Mouse (Mus musculus): Measurements from ENCODE around the gene Dctn1. TPM values are rescaled to one million over a fixed set of nuclear protein-coding genes. Genes with fewer than 3 reads are reported as not detected.

Dctn1 gene
- total and polyA plus RNA-seq, 3 experiments: 51.6 to 243 (median 83.0) TPM

- TF ChIP-seq GATA2 (IDR thresholded peaks at IDR 0.05; ENCODE audit: borderline replicate concordance, low read depth, low read length) (no peak), POLR2AphosphoS5 (IDR thresholded peaks at IDR 0.05; ENCODE audit: insufficient replicate concordance, low read depth, low read length) (no peak), GATA1 (IDR thresholded peaks at IDR 0.05; ENCODE audit: borderline replicate concordance, low read length) (no peak), TAL1 (conservative IDR thresholded peaks at IDR 0.05; ENCODE audit: low read depth, low read length) (no peak), CTCF (IDR thresholded peaks at IDR 0.05; ENCODE audit: low read depth, low read length) (no peak)
- H3K4me3 ChIP-seq (ENCODE audit: low read depth, low read length): no peak overlapping the region
- H3K4me1 ChIP-seq (ENCODE audit: insufficient read depth, low read depth, low read length): peaks cover 7% of the 10 kb centered on the region
- no peaks in the 10 kb centered on the region for H3K27me3 ChIP-seq (ENCODE audit: insufficient read depth, low read length)
- peaks cover 92% of the 10 kb centered on the region for H3K36me3 ChIP-seq (replicated peaks)
- ATAC-seq (ENCODE audit: extremely low read depth, insufficient number of reproducible peaks, low FRiP score, poor library complexity, severe bottlenecking): no peak
- H3K9me3 ChIP-seq (replicated peaks): no peaks in the 10 kb centered on the region
- no peak for DNase-seq (ENCODE audit: low spot score)
Measured at GRCm38 (mm10) chr6:83184858-83185435, 19.2 kb downstream of the Dctn1 start.

- Histone ChIP-seq H3K36me3 (replicated peaks) (peaks cover 95% of the 10 kb centered on the region), H3K4me1 (ENCODE audit: insufficient read depth, low read depth, low read length) (peaks cover 7% of the 10 kb centered on the region; the same call in 1 of the 2 replicates), H3K27me3 (ENCODE audit: insufficient read depth, low read length) (no peaks in the 10 kb centered on the region), H3K4me3 (ENCODE audit: low read depth, low read length) (no peak overlapping the region), H3K9me3 (replicated peaks) (no peaks in the 10 kb centered on the region)
- DNase-seq (ENCODE audit: low spot score) (no peak), ATAC-seq (ENCODE audit: extremely low read depth, insufficient number of reproducible peaks, low FRiP score, poor library complexity, severe bottlenecking) (no peak)
- TF ChIP-seq CTCF (IDR thresholded peaks at IDR 0.05; ENCODE audit: low read depth, low read length) (no peak), GATA2 (IDR thresholded peaks at IDR 0.05; ENCODE audit: borderline replicate concordance, low read depth, low read length) (no peak), GATA1 (IDR thresholded peaks at IDR 0.05; ENCODE audit: borderline replicate concordance, low read length) (no peak), POLR2AphosphoS5 (IDR thresholded peaks at IDR 0.05; ENCODE audit: insufficient replicate concordance, low read depth, low read length) (no peak), TAL1 (conservative IDR thresholded peaks at IDR 0.05; ENCODE audit: low read depth, low read length) (no peak)
Measured at GRCm38 (mm10) chr6:83185895-83186861, 20.5 kb downstream of the Dctn1 start.

- DNase-seq (ENCODE audit: low spot score) (no peak), ATAC-seq (ENCODE audit: extremely low read depth, insufficient number of reproducible peaks, low FRiP score, poor library complexity, severe bottlenecking) (no peak)
- H3K9me3 ChIP-seq (replicated peaks): no peaks in the 10 kb centered on the region
- peaks cover 7% of the 10 kb centered on the region; the same call in 1 of the 2 replicates for H3K4me1 ChIP-seq (ENCODE audit: insufficient read depth, low read depth, low read length)
- no peak overlapping the region for H3K4me3 ChIP-seq (ENCODE audit: low read depth, low read length)
- TF ChIP-seq CTCF (IDR thresholded peaks at IDR 0.05; ENCODE audit: low read depth, low read length): no peak
- TF ChIP-seq TAL1 (conservative IDR thresholded peaks at IDR 0.05; ENCODE audit: low read depth, low read length): no peak
- TF ChIP-seq POLR2AphosphoS5 (IDR thresholded peaks at IDR 0.05; ENCODE audit: insufficient replicate concordance, low read depth, low read length): no peak
- TF ChIP-seq GATA1 (IDR thresholded peaks at IDR 0.05; ENCODE audit: borderline replicate concordance, low read length): no peak
- TF ChIP-seq GATA2 (IDR thresholded peaks at IDR 0.05; ENCODE audit: borderline replicate concordance, low read depth, low read length): no peak
- no peaks in the 10 kb centered on the region for H3K27me3 ChIP-seq (ENCODE audit: insufficient read depth, low read length)
- peaks cover 100% of the 10 kb centered on the region for H3K36me3 ChIP-seq (replicated peaks)
Measured at GRCm38 (mm10) chr6:83186946-83187345, 21.2 kb downstream of the Dctn1 start.

- H3K4me3 ChIP-seq (ENCODE audit: low read depth, low read length): no peak overlapping the region
- H3K9me3 ChIP-seq (replicated peaks): no peaks in the 10 kb centered on the region
- TF ChIP-seq CTCF (IDR thresholded peaks at IDR 0.05; ENCODE audit: low read depth, low read length): no peak
- TF ChIP-seq GATA1 (IDR thresholded peaks at IDR 0.05; ENCODE audit: borderline replicate concordance, low read length): no peak
- DNase-seq (ENCODE audit: low spot score) (no peak), ATAC-seq (ENCODE audit: extremely low read depth, insufficient number of reproducible peaks, low FRiP score, poor library complexity, severe bottlenecking) (no peak)
- peaks cover 100% of the 10 kb centered on the region for H3K36me3 ChIP-seq (replicated peaks)
- no peaks in the 10 kb centered on the region for H3K27me3 ChIP-seq (ENCODE audit: insufficient read depth, low read length)
- no peaks in the 10 kb centered on the region; the same call in 1 of the 2 replicates for H3K4me1 ChIP-seq (ENCODE audit: insufficient read depth, low read depth, low read length)
Measured at GRCm38 (mm10) chr6:83193571-83193970, 27.9 kb downstream of the Dctn1 start.

GRCm38 (mm10) chr6:83197345-83198004 lies 31.8 kb downstream of the Dctn1 start:
- H3K36me3 ChIP-seq (replicated peaks): peaks cover 83% of the 10 kb centered on the region
- ATAC-seq (ENCODE audit: extremely low read depth, insufficient number of reproducible peaks, low FRiP score, poor library complexity, severe bottlenecking): no peak
- H3K4me3 ChIP-seq (ENCODE audit: low read depth, low read length): no peak overlapping the region
- H3K9me3 ChIP-seq (replicated peaks): no peaks in the 10 kb centered on the region
- no peaks in the 10 kb centered on the region for H3K27me3 ChIP-seq (ENCODE audit: insufficient read depth, low read length)
- no peaks in the 10 kb centered on the region for H3K4me1 ChIP-seq (ENCODE audit: insufficient read depth, low read depth, low read length)
- TF ChIP-seq GATA2 (IDR thresholded peaks at IDR 0.05; ENCODE audit: borderline replicate concordance, low read depth, low read length): no peak
- TF ChIP-seq POLR2AphosphoS5 (IDR thresholded peaks at IDR 0.05; ENCODE audit: insufficient replicate concordance, low read depth, low read length): no peak
- TF ChIP-seq TAL1 (conservative IDR thresholded peaks at IDR 0.05; ENCODE audit: low read depth, low read length): no peak
- no peak for TF ChIP-seq CTCF (IDR thresholded peaks at IDR 0.05; ENCODE audit: low read depth, low read length)
- TF ChIP-seq GATA1 (IDR thresholded peaks at IDR 0.05; ENCODE audit: borderline replicate concordance, low read length): no peak
- DNase-seq (ENCODE audit: low spot score): no peak

GRCm38 (mm10) chr6:83203320-83203719 lies 37.6 kb downstream of the Dctn1 start:
- ATAC-seq (ENCODE audit: extremely low read depth, insufficient number of reproducible peaks, low FRiP score, poor library complexity, severe bottlenecking) (no peak), DNase-seq (ENCODE audit: low spot score) (no peak)
- TF ChIP-seq CTCF (IDR thresholded peaks at IDR 0.05; ENCODE audit: low read depth, low read length) (no peak), GATA2 (IDR thresholded peaks at IDR 0.05; ENCODE audit: borderline replicate concordance, low read depth, low read length) (no peak), GATA1 (IDR thresholded peaks at IDR 0.05; ENCODE audit: borderline replicate concordance, low read length) (no peak), POLR2AphosphoS5 (IDR thresholded peaks at IDR 0.05; ENCODE audit: insufficient replicate concordance, low read depth, low read length) (no peak), TAL1 (conservative IDR thresholded peaks at IDR 0.05; ENCODE audit: low read depth, low read length) (no peak)
- Histone ChIP-seq H3K4me3 (ENCODE audit: low read depth, low read length) (no peak overlapping the region), H3K27me3 (ENCODE audit: insufficient read depth, low read length) (peaks cover 23% of the 10 kb centered on the region), H3K4me1 (ENCODE audit: insufficient read depth, low read depth, low read length) (no peaks in the 10 kb centered on the region; the same call in 1 of the 2 replicates), H3K9me3 (replicated peaks) (no peaks in the 10 kb centered on the region), H3K36me3 (replicated peaks) (peaks cover 25% of the 10 kb centered on the region)

Measured in G1E (cell line).